Mouse (Mus musculus) testis, postnatal 14 days (tissue): Measurements from ENCODE around the gene Dkc1.
"Not testable (repeated sequence)": the region's sequence is repeated elsewhere in the genome, so short reads cannot be mapped to it uniquely, and the experiment has no call there.

Experiments
- DNase-seq: peaks from one replicate; pipeline ENCODE4 v3.0.0; 2021; ENCODE audit warnings: low spot score

Gene Dkc1

DNA sequence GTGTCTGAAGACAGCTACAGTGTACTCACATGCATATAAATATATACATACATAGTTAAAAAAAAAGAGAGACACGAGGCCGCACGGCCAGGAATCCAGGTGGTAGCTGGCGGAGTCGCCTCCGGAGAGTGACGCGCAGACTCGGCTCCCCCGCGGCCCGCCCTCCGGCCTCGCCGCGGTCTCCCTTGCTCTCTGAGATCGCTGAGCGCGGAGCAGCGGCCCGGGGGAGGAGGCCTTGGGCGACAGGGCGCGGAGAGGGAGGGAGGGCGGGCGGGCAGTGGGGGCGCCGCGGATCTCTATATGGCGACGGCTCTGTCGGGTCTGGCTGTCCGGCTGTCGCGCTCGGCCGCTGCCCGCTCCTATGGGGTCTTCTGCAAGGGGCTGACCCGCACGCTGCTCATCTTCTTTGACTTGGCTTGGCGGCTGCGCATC, 47.5 kb downstream of the Dkc1 start:
- not testable (repeated sequence) for DNase-seq

GRCm38 (mm10) chrX:75148414-75148813, 52.8 kb downstream of the Dkc1 start:
- no peak for DNase-seq

DNA sequence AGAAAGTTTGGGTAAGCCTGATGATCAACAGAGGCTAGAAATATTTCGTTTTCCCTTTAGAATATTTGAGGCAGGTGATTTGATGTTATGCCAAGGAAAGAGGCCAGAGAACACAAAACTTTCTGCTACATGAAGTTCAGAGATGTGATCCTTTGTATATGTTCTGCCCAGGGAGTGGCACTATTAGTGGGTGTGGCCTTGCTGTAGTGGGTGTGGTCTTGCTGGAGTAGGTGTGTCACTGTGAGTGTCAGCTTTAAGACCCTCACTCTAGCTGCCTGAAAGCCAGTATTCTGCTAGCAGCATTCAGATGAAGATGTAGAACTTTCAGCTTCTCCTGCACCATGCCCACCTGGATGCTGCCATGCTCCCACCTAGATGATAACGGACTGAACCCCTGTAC, 54.6 kb downstream of the Dkc1 start:
- no peak for DNase-seq

- DNase-seq = no peak
Measured at GRCm38 (mm10) chrX:75152249-75152648, 56.6 kb downstream of the Dkc1 start.

DNA sequence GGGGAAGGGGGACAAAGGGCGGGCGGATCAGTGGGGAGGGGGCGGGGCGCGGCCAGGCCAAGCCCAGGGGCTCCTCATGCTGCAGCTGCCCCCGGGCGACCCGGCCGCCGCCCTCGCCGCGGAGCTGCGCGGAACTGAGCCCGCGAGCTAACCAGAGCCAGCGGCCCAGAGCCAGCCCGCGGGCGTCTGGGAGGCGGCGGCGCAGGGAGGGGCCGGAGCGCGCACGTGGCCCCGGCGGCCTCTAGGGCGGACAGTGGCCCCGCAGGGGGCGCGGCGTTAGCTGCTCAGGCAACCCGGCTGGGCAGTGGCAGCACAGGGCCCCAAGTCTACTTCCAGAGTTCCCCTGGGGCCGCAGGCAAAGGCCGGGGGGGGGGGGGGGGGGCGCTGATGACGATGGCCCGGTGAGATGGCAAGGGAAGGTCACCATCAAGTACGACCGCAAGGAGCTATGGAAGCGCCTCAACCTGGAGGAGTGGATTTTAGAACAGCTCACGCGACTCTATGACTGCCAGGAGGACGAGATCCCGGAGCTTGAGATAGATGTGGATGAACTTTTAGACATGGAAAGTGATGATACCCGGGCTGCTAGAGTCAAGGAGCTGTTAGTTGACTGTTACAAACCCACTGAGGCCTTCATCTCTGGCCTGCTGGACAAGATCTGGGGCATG, 60.1 kb downstream of the Dkc1 start:
- DNase-seq = peak; percentile 32
